Mouse (Mus musculus) forebrain, embryonic 14.5 days (tissue): Measurements from ENCODE around the gene Emc7. TPM values are rescaled to one million over a fixed set of nuclear protein-coding genes. Genes with fewer than 3 reads are reported as not detected.
"Not testable (repeated sequence)": the region's sequence is repeated elsewhere in the genome, so short reads cannot be mapped to it uniquely, and the experiment has no call there.

Experiments
- ATAC-seq: fragments of 200-750 bp; cut with Nextera tagmentation; 2 replicates; pipeline ENCODE4 v1.8.0; 2017; ENCODE audit warnings: mild to moderate bottlenecking, moderate library complexity
- DNase-seq: peaks from one replicate; pipeline ENCODE4 v3.0.0-alpha.2; 2015; ENCODE audit warnings: low spot score
- H3K27ac ChIP-seq: fragments of 300-500 bp; sonication (generic); 2 replicates; pipeline ENCODE4 v1.5.1; 2014; ENCODE audit warnings: low read depth, mild to moderate bottlenecking, control low read depth, low read length, moderate library complexity
- H3K27me3 ChIP-seq: fragments of 300-500 bp; sonication (generic); replicated peaks from 2 replicates; pipeline ENCODE4 v1.6.1; 2014; ENCODE audit warnings: low read length, control low read depth, mixed read lengths; ENCODE audit not compliant: control insufficient read depth, insufficient read depth
- H3K36me3 ChIP-seq: fragments of 300-500 bp; sonication (generic); 2 replicates; pipeline ENCODE4 v1.6.1; 2014; ENCODE audit warnings: low read length, control low read depth; ENCODE audit not compliant: control insufficient read depth, insufficient read depth
- H3K4me1 ChIP-seq: fragments of 300-500 bp; sonication (generic); 2 replicates; pipeline ENCODE4 v1.6.1; 2014; ENCODE audit warnings: antibody characterized with exemption, low read length, control low read depth; ENCODE audit not compliant: control insufficient read depth, insufficient read depth
- H3K4me2 ChIP-seq: fragments of 300-500 bp; sonication (generic); 2 replicates; pipeline ENCODE4 v1.6.1; 2014; ENCODE audit warnings: mild to moderate bottlenecking, control low read depth, low read length
- H3K4me3 ChIP-seq: fragments of 300-500 bp; sonication (generic); 2 replicates; pipeline ENCODE4 v1.5.1; 2014; ENCODE audit warnings: low read depth, low read length, control low read depth
- H3K9ac ChIP-seq: fragments of 300-500 bp; sonication (generic); 2 replicates; pipeline ENCODE4 v1.6.1; 2014; ENCODE audit warnings: mild to moderate bottlenecking, low read length, control low read depth, moderate library complexity
- H3K9me3 ChIP-seq: fragments of 300-500 bp; sonication (generic); replicated peaks from 2 replicates; pipeline ENCODE4 v1.6.1; 2016; ENCODE audit warnings: low read length, control low read depth, mixed read lengths; ENCODE audit not compliant: control insufficient read depth
- WGBS: fragments of 180-500 bp; shearing (Covaris S2); extraction: QIAGEN DNeasy Blood & Tissue Kit; methylation state at CpG from one replicate; pipeline ENCODE4 v1.1.7; 2014; 5-methylcytosine and 5-hydroxymethylcytosine counted together
- polyA plus RNA-seq: library from polyadenylated mRNA; unstranded; fragments of >200 nt; fragmentation: Nextera tagmentation; extraction: Ambion mirVana; gene quantifications from 2 replicates; pipeline ENCODE4 v1.2.1, GENCODE M21; 2014

Gene Emc7
- polyA plus RNA-seq = 15.2 and 15.3 TPM in 2 replicates

DNA sequence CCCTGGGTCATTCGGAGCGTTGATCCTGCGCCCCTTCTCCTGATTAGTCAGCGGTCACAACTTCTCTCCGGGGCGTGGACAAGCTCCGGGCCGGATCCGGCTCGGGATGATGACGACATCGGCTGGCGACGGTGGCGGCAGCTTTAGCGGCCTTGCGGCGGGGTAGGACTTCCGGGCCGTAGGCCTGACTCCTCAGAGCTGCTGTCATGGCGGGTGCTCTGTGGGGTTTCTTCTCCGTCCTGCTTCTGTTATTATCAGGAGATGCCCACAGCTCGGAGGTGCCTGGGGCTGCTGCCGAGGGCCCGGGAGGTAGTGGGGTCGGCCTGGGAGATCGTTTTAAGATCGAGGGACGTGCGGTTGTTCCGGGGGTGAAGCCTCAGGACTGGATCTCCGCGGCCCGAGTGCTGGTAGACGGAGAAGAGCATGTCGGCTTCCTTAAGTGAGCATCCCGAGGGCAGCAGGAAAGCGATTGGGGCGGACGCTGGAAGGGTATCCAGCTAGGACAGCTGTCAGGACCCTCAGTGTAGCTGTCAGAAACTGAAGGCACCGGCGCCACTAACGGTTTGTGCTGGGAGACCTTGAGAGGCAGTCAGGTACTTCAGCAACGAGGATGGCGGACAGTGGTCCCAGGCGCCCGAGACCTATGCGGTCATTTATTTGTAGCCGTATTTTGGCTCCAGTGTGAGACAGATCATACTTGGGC lies at the start of gene Emc7:
TSS of gene Emc7 (plus strand) at position 136 of the 703 bp plus-strand sequence.
- H3K4me2 ChIP-seq = peak within 1 kb of the TSS; percentile 61
- peak within 1 kb of the TSS; percentile 91 for H3K9ac ChIP-seq
- ATAC-seq (peak; percentile 100), DNase-seq (peak; percentile 97)
- H3K27me3 ChIP-seq = no peaks in the 10 kb centered on the region
- H3K4me1 ChIP-seq = peaks cover 8% of the 10 kb centered on the region
- peak within 1 kb of the TSS; percentile 78 for H3K4me3 ChIP-seq
- WGBS = under 1% methylated on average over 49 of the region's 49 CpGs
- H3K9me3 ChIP-seq = no peaks in the 10 kb centered on the region
- no peaks in the 10 kb centered on the region for H3K36me3 ChIP-seq
- peak within 1 kb of the TSS; percentile 61; the same call in 1 of the 2 replicates for H3K27ac ChIP-seq

DNA sequence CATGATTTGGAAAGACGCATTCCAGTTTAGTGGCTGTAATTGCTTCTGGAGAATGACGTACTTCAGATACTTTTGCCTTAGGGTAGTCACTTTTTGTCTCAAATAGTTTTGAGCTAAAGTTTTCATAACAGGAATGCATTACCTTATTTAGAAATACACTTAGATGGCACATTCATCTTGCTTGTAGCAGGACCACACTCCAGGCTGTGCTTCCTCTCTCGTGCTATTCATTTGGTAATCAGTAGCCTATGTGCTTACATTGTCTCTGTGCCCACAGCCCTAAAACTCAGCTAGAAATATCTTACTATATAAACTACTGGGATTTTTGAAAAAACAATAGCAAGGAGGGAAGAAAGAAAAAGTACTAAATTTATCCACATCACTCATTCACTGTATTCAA lies 47.8 kb upstream of the Emc7 start:
- Histone ChIP-seq H3K9ac (no peak overlapping the region), H3K4me3 (no peak overlapping the region), H3K36me3 (peaks cover 33% of the 10 kb centered on the region), H3K4me1 (no peaks in the 10 kb centered on the region), H3K27ac (no peak overlapping the region), H3K27me3 (no peaks in the 10 kb centered on the region), H3K9me3 (no peaks in the 10 kb centered on the region), H3K4me2 (no peak overlapping the region)
- ATAC-seq (no peak), DNase-seq (no peak)
- WGBS = 90% methylated on average over 3 of the region's 3 CpGs

GRCm38 (mm10) chr2:112425308-112425707 lies 29.5 kb upstream of the Emc7 start:
- ATAC-seq (no peak), DNase-seq (no peak)
- H3K27me3 ChIP-seq = no peaks in the 10 kb centered on the region
- no peaks in the 10 kb centered on the region for H3K4me1 ChIP-seq
- no peak overlapping the region for H3K4me3 ChIP-seq
- H3K9ac ChIP-seq = no peak overlapping the region
- no peaks in the 10 kb centered on the region for H3K9me3 ChIP-seq
- H3K4me2 ChIP-seq = no peak overlapping the region
- no peak overlapping the region for H3K27ac ChIP-seq
- H3K36me3 ChIP-seq = no peaks in the 10 kb centered on the region
- WGBS = 79% methylated on average over 3 of the region's 3 CpGs

DNA sequence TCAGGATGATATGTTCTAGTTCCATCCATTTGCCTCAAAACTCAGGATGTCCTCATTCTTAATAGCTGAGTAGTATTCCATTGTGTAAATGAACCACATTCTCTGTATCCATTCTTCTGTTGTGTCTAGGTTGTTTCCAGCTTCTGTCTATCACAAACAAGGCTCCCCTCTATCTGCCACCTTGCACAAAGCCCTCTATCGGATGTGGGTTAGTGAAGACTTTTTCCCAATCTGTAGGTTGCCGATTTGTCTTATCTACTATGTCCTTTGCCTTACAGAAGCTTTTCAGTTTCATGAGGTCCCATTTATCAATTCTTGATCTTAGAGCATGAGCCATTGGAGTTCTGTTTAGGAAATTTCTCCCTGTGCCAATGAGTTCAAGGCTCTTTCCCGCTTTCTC lies 26.3 kb upstream of the Emc7 start:
- H3K4me3 ChIP-seq, H3K9me3 ChIP-seq, H3K9ac ChIP-seq, H3K4me2 ChIP-seq, DNase-seq, H3K27me3 ChIP-seq, H3K27ac ChIP-seq, H3K4me1 ChIP-seq, ATAC-seq, H3K36me3 ChIP-seq: not testable (repeated sequence)
- WGBS = 87% methylated on average over 3 of the region's 3 CpGs

GRCm38 (mm10) chr2:112429665-112430064 lies 25.1 kb upstream of the Emc7 start:
- no peak overlapping the region for H3K9ac ChIP-seq
- 91% methylated on average over 4 of the region's 4 CpGs for WGBS
- DNase-seq (no peak), ATAC-seq (no peak)
- H3K27me3 ChIP-seq = no peaks in the 10 kb centered on the region
- no peaks in the 10 kb centered on the region for H3K4me1 ChIP-seq
- H3K27ac ChIP-seq = no peak overlapping the region
- no peak overlapping the region for H3K4me2 ChIP-seq
- no peaks in the 10 kb centered on the region for H3K9me3 ChIP-seq
- H3K36me3 ChIP-seq = no peaks in the 10 kb centered on the region
- H3K4me3 ChIP-seq = no peak overlapping the region

DNA sequence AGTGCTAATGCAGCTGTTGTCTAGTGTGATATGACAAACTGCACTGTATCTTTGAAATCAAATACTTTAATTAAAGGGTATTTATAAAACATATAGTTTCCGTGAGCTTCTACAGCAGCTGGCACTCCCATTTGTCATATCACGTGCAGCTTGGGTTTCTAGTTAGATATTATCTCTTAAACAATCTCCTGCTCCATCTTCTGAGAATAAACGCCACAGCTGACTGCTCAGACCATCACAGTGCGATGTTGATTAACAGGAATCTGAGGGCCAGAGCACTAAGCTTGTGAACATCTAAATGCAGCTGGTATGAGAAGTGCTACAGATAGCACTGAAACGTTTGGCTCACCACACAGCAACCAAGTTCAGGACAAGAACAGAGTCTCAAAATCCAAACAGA lies 24.4 kb upstream of the Emc7 start:
- DNase-seq = no peak
- Histone ChIP-seq H3K4me1 (no peaks in the 10 kb centered on the region), H3K27me3 (no peaks in the 10 kb centered on the region), H3K9ac (no peak overlapping the region), H3K9me3 (no peaks in the 10 kb centered on the region), H3K4me3 (no peak overlapping the region), H3K27ac (no peak overlapping the region), H3K4me2 (no peak overlapping the region), H3K36me3 (no peaks in the 10 kb centered on the region)
- WGBS = 81% methylated on average over 5 of the region's 5 CpGs
- ATAC-seq = no peak

DNA sequence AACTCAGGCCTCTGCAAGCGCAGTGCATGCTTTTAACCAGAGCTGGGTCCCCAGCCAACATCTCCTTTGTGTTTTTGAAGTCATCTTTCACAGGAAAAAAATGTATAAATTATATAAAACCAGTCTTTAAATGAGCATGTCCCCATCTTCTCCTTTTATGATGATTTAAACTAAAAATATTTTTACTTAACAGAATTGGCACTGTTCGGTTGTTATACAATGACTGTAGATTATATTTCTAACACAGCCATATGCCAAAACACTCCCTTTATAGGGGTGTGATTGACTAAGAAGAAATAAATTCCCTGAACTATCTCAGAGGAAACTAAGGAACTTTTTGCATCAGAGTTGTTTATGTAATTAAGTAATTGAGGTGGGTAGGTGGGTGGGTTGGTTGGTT lies 22.3 kb upstream of the Emc7 start:
- Histone ChIP-seq H3K27ac (no peak overlapping the region), H3K4me3 (no peak overlapping the region), H3K27me3 (no peaks in the 10 kb centered on the region), H3K4me2 (no peak overlapping the region), H3K4me1 (no peaks in the 10 kb centered on the region), H3K9ac (no peak overlapping the region), H3K9me3 (no peaks in the 10 kb centered on the region), H3K36me3 (no peaks in the 10 kb centered on the region)
- no peak for DNase-seq
- ATAC-seq = no peak
- 88% methylated on average over 2 of the region's 2 CpGs for WGBS

DNA sequence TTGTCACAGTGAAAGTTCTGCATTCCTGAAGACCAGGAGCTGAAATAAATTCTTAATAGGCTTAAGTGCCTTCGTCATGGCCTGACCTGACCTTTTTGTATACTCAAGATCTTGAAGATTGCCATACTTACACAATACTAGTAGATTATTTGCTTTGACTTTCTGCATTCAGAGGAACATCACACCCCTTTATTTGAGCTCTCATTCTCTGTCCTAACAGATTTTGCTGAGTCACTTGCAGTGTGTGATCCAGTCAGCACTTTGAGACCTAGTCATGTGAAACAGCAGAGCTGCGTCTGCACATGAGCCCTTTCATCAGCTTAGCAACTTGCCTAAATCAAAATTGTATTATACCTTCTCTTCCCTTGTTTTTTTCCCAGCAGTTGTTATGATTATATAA lies 21.4 kb upstream of the Emc7 start:
- no peak for DNase-seq
- no peak for ATAC-seq
- 76% methylated on average over 2 of the region's 2 CpGs for WGBS
- Histone ChIP-seq H3K9me3 (no peaks in the 10 kb centered on the region), H3K4me1 (no peaks in the 10 kb centered on the region), H3K4me3 (no peak overlapping the region), H3K27ac (no peak overlapping the region), H3K27me3 (no peaks in the 10 kb centered on the region), H3K9ac (no peak overlapping the region), H3K36me3 (no peaks in the 10 kb centered on the region), H3K4me2 (no peak overlapping the region)

DNA sequence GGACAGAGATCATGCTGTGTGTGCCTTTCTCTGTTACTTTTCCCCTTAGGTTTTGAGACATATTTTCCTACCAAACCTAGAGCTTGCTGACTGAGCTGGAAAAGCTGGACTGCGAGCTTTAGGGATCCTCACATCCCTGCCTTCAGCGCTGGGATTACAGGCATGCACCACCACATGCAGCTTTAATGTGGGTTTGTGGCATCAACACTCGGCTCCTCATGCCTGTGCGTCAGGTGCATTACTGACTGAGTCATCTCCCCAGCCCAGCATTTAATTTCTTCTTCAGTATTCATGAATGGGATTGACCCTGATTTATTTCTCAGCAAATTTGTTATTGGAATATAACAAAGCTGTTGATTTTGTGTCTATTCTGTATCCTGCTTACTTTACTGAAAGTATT lies 18.5 kb upstream of the Emc7 start:
- no peaks in the 10 kb centered on the region for H3K9me3 ChIP-seq
- no peaks in the 10 kb centered on the region for H3K27me3 ChIP-seq
- no peak overlapping the region for H3K9ac ChIP-seq
- H3K4me3 ChIP-seq = no peak overlapping the region
- H3K27ac ChIP-seq = no peak overlapping the region
- DNase-seq = no peak
- no peaks in the 10 kb centered on the region for H3K36me3 ChIP-seq
- H3K4me1 ChIP-seq = no peaks in the 10 kb centered on the region
- H3K4me2 ChIP-seq = no peak overlapping the region
- WGBS = 72% methylated on average over 4 of the region's 4 CpGs
- ATAC-seq = no peak
